Mouse (Mus musculus) kidney, adult 2 months (tissue): ENCODE data around the gene Mgat4e. TPM values are rescaled to one million over a fixed set of nuclear protein-coding genes. Genes with fewer than 3 reads are reported as not detected.

Experiments
- DNase-seq: peaks from one replicate; pipeline ENCODE4 v3.0.0; 2021
- H3K27ac ChIP-seq: fragments of 200-500 bp; 2 replicates; pipeline ENCODE4 v1.5.1; 2012; ENCODE audit warnings: low read depth, low read length, control low read depth, inconsistent platforms; ENCODE audit not compliant: insufficient read depth
- H3K27me3 ChIP-seq: fragments of 200-500 bp; replicated peaks from 2 replicates; pipeline ENCODE4 v1.6.1; 2012; ENCODE audit warnings: mild to moderate bottlenecking, moderate library complexity, low read length, inconsistent platforms; ENCODE audit not compliant: control insufficient read depth, insufficient read depth
- H3K36me3 ChIP-seq: fragments of 200-500 bp; 2 replicates; pipeline ENCODE4 v1.6.1; 2012; ENCODE audit warnings: mild to moderate bottlenecking, moderate library complexity, low read length, inconsistent platforms; ENCODE audit not compliant: control insufficient read depth, insufficient read depth
- H3K4me1 ChIP-seq: fragments of 200-500 bp; 2 replicates; pipeline ENCODE4 v1.6.1; 2011; ENCODE audit warnings: low read length; ENCODE audit not compliant: control insufficient read depth, insufficient read depth
- H3K4me3 ChIP-seq: fragments of 200-500 bp; 2 replicates; pipeline ENCODE4 v1.5.1; 2011; ENCODE audit warnings: mild to moderate bottlenecking, low read depth, low read length, control low read depth; ENCODE audit not compliant: insufficient read depth
- CTCF ChIP-seq: fragments of 200-500 bp; conservative IDR thresholded peaks from 2 replicates; pipeline ENCODE4 v1.5.1; 2011; ENCODE audit warnings: low read depth, mild to moderate bottlenecking, control low read depth, low read length, moderate library complexity, mixed read lengths; ENCODE audit not compliant: insufficient read depth, insufficient read length
- POLR2A ChIP-seq: fragments of 200-500 bp; IDR thresholded peaks from one replicate; pipeline ENCODE4 v1.6.1; 2011; ENCODE audit warnings: low read depth, low read length, control low read depth
- WGBS: fragments of 180-500 bp; shearing (Covaris S2); methylation state at CpG from one replicate; pipeline ENCODE4 v1.1.7; 2018; 5-methylcytosine and 5-hydroxymethylcytosine counted together
- polyA plus RNA-seq: library from polyadenylated mRNA; depleted of rRNA; stranded (reverse); fragments of >200 nt; gene quantifications from 2 replicates; pipeline ENCODE4 v1.2.3, GENCODE M21; 2012

Gene Mgat4e
- polyA plus RNA-seq, 1 experiment, result 0.11 TPM

DNA sequence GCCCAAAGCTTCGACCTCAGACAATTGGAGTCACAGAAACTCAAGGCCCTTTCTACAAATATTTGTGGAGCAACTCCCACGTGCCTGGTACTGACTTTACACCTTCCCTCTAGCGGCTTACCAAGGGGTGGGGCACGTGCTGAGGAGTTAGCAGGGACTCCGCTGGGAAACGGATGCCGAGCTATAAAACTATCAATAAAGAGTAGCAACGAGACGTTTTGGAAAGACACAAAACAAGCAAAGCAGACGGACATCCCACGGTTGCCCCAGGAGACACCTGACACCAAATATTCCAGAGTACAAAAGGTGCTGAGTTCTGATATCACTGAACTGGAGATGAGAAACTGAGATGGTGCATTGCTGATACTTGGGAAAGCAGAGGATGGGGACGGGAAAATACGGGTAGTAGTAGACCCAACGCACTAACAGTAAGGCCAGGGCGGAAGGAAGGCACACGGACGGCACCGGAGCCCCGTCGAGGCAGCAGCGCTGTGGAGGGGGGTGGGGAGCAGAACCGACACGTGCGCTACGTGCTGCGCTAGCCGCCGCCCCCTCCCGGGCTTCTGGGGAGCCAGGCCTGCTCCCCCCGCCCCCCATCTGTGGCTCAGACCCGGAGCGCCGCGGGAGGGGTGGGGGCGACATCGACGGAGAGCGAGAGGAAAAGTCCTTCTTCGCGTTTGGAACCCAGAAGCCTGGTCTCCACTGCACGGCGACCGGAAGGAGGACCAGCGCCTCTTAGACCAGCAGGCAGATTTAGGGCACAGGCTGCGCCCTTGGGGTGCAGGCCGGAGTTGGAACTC is 6.6 kb upstream of the Mgat4e start:
- WGBS, result under 1% methylated on average over 46 of the region's 46 CpGs
- Histone ChIP-seq H3K27ac (peak overlapping the region; percentile 75; the same call in 1 of the 2 replicates), H3K36me3 (no peaks in the 10 kb centered on the region), H3K4me3 (peak overlapping the region; percentile 80), H3K27me3 (no peaks in the 10 kb centered on the region), H3K4me1 (peaks cover 3% of the 10 kb centered on the region; the same call in 1 of the 2 replicates)
- TF ChIP-seq CTCF, result no peak
- TF ChIP-seq POLR2A, result no peak
- DNase-seq, result peak; percentile 10

- 50% methylated on average over 13 of the region's 13 CpGs for WGBS
- TF ChIP-seq POLR2A (no peak), CTCF (no peak)
- H3K4me1 ChIP-seq, result peaks cover 3% of the 10 kb centered on the region; the same call in 1 of the 2 replicates
- no peak overlapping the region for H3K27ac ChIP-seq
- H3K27me3 ChIP-seq, result no peaks in the 10 kb centered on the region
- DNase-seq, result no peak
- H3K36me3 ChIP-seq, result no peaks in the 10 kb centered on the region
- H3K4me3 ChIP-seq, result no peak overlapping the region
Observed at GRCm38 (mm10) chr1:134555240-134555870, 5.9 kb upstream of the Mgat4e start.

- WGBS, result 69% methylated on average over 3 of the region's 3 CpGs
- DNase-seq, result no peak
- H3K27ac ChIP-seq, result no peak overlapping the region
- H3K36me3 ChIP-seq, result no peaks in the 10 kb centered on the region
- H3K4me1 ChIP-seq, result peaks cover 3% of the 10 kb centered on the region; the same call in 1 of the 2 replicates
- no peak overlapping the region for H3K4me3 ChIP-seq
- no peaks in the 10 kb centered on the region for H3K27me3 ChIP-seq
- no peak for TF ChIP-seq POLR2A
- TF ChIP-seq CTCF, result no peak
Observed at GRCm38 (mm10) chr1:134552396-134552795, 2.9 kb upstream of the Mgat4e start.

- Histone ChIP-seq H3K27me3 (no peaks in the 10 kb centered on the region), H3K4me1 (no peaks in the 10 kb centered on the region), H3K4me3 (no peak overlapping the region), H3K36me3 (no peaks in the 10 kb centered on the region), H3K27ac (no peak overlapping the region)
- 82% methylated on average over 3 of the region's 3 CpGs for WGBS
- no peak for DNase-seq
- TF ChIP-seq POLR2A (no peak), CTCF (no peak)
Observed at GRCm38 (mm10) chr1:134551869-134552268, 2.4 kb upstream of the Mgat4e start.

- no peak for TF ChIP-seq CTCF
- TF ChIP-seq POLR2A, result no peak
- WGBS, result 60% methylated on average over 4 of the region's 4 CpGs
- no peaks in the 10 kb centered on the region for H3K27me3 ChIP-seq
- no peaks in the 10 kb centered on the region for H3K4me1 ChIP-seq
- H3K36me3 ChIP-seq, result no peaks in the 10 kb centered on the region
- no peak overlapping the region for H3K4me3 ChIP-seq
- no peak overlapping the region for H3K27ac ChIP-seq
- DNase-seq, result peak; percentile 5
Observed at GRCm38 (mm10) chr1:134548231-134548630, 1.3 kb downstream of the Mgat4e start.

- WGBS, result 93% methylated on average over 10 of the region's 10 CpGs
- no peaks in the 10 kb centered on the region for H3K27me3 ChIP-seq
- no peak for TF ChIP-seq CTCF
- TF ChIP-seq POLR2A, result no peak
Observed at GRCm38 (mm10) chr1:134540610-134541009, 8.9 kb downstream of the Mgat4e start.

GRCm38 (mm10) chr1:134535513-134535912 is 14.0 kb downstream of the Mgat4e start:
- H3K27ac ChIP-seq, result no peak overlapping the region
- 78% methylated on average over 3 of the region's 3 CpGs for WGBS

More at GRCm38 (mm10) chr1:134540610-134541009, 8.9 kb downstream of the Mgat4e start:
- Histone ChIP-seq H3K4me3 (no peak overlapping the region), H3K27ac (no peak overlapping the region), H3K36me3 (no peaks in the 10 kb centered on the region), H3K4me1 (no peaks in the 10 kb centered on the region)
- DNase-seq, result no peak

More at GRCm38 (mm10) chr1:134535513-134535912, 14.0 kb downstream of the Mgat4e start:
- Histone ChIP-seq H3K4me1 (no peaks in the 10 kb centered on the region), H3K4me3 (no peak overlapping the region), H3K36me3 (no peaks in the 10 kb centered on the region), H3K27me3 (no peaks in the 10 kb centered on the region)
- no peak for DNase-seq
- no peak for TF ChIP-seq CTCF
- TF ChIP-seq POLR2A, result no peak
